Mouse (Mus musculus) brain, adult 2 months (tissue): Measurements from ENCODE around the gene Capn15.

Source experiments
- DNase-seq: peaks from one replicate; pipeline ENCODE4 v3.0.0; 2011; ENCODE audit warnings: low read depth, low spot score

The Capn15 gene

DNA sequence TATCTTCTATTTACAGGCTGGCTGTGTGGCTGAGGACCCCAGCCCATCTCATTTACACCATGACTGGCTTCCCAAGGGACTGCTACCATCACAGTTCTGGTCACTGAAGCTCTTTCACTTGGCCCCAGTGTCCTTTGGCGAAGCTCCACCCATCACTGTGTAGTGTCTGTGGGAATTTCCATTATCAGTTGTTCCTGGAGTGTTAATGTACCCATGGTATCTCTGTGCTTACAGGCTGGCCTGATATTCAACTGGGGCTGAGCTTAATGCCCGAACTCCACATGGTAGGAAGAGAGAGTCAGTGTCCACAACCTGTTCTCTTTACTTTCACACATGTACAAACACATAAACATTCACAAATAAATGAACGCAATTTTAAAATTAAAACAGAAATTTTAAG lies 7.9 kb upstream of the Capn15 start:
- DNase-seq: no peak

DNA sequence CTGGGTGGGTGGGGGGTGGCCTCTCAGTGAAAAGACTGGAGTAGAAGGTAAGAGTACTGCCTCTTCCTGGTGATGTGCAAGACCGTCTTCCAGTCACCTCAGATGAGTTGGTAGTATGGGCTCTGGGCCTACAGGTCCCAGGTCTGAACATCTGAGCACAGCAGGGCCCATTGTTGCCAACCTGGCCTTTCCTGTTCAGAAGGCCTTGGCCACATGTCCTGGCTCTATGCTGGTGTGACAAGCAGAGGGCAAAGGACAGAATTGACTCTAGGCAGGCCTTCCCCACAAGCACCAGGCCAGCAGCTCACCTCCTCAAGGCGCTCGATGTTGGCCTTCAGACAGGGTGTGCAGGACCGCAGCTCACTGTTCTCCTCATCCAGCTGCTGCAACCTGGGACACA lies 6.7 kb upstream of the Capn15 start:
- no peak for DNase-seq

DNA sequence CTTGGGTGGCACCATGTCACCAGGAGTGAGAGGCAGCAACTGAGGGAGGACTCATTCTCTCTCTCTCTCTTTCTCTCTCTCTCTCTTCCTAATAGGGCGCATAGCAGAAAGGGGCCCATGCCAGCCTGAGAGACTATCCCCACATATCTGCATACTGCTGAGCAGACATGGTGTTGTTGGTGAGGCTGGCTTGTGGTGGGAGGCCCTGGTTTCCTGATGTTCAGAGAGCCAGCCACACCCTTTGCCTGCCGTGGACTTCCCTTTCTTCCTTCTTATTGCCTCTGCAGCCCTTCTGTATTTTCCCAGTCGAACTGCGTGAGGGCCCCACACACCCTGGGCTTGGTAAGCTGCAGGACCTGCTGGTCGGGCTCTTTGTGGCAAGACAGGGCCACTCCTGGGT lies 4.7 kb upstream of the Capn15 start:
- DNase-seq: no peak

DNA sequence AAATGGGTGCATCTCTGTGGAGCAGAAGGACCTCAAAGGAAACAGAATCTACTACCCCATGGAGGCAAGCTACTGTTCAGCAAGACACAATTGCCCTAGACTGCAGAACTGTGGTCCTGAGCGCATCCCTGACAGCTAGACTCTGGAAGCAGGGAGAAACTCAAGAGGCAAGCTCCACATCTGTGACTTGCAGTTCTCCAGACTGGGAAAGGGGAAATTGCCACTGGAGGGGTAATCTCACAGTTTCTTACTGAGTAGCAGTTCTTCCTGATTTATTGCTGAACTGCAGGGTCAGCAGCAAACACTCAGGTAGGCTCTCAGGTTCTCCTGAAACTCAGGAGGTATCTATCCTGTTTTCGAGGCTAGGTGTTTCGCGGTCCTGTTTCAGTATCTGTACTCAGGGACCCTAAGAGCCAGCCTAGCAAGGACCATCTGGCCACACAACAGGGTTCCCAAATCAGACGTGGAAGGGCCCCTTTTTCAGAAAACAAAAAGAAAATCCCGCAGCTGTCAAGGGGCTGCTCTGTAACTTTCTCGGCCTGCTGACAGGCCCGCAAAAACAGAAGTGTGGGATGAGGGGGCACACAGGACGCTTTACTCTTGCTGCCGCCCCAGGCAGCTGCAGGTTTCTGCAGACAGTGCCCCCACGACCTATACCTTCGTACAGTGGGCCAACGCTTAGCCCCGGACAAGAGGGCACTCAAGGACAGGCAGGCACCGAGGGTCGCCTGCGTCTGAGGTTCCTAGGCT lies 865 bp downstream of the Capn15 start:
- peak; percentile 35 for DNase-seq

DNA sequence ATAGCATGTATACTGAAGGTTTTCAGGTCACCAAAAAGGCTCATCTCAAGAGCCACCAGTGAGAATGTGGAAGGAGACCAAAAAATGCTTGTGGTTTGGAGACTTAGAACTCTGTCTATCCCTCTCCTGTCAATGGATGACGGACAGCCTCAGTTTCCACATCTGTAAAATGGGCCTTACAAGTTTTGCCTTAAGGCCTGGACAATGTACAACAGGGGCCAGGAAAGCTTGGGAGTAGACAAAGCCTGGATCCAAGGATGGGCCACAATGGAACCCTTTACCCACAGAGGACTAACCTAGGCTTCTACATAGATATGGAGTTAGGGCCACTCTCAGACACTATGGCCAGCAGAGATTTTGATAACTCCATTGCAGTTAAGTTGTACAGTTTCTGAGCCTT lies 1.5 kb downstream of the Capn15 start:
- no peak for DNase-seq

DNA sequence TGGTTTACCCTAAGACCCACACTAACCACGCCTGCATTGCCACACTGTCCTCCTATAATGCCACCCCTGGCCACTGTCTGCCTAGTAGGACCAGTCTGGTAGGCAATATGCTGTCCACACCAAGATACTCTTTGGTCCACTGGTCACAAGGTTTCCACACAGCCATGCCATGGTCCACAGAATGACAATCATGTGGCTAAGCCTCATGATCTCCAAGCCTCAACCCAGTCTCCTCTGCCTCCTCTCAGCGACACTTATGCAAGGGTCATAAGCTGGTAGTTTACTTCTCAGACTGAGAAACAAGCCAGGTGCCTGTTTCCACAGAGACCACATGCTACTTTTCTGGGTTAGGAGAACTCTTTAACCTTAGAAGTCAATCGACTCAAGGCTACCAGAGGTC lies 2.7 kb downstream of the Capn15 start:
- no peak for DNase-seq

DNA sequence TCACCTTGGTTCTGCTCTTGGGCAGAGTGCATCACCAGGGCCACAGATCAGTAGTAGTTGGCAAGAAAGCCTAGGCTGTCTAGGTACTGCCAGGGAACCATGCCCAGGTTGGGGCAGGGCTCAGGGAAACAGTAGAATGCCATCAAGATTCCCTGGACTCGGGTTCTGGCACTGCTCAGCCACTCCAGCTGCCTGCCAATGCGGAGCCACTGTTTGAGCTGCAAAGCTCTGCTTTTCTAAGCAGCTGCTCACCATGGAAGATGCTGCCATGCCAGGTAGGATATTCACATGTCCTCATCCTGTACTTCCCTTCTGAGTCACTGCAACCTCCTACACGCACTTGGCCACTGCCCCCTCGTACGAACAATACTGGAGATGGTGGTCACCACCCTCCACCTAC lies 4.7 kb downstream of the Capn15 start:
- peak; percentile 85 for DNase-seq

DNA sequence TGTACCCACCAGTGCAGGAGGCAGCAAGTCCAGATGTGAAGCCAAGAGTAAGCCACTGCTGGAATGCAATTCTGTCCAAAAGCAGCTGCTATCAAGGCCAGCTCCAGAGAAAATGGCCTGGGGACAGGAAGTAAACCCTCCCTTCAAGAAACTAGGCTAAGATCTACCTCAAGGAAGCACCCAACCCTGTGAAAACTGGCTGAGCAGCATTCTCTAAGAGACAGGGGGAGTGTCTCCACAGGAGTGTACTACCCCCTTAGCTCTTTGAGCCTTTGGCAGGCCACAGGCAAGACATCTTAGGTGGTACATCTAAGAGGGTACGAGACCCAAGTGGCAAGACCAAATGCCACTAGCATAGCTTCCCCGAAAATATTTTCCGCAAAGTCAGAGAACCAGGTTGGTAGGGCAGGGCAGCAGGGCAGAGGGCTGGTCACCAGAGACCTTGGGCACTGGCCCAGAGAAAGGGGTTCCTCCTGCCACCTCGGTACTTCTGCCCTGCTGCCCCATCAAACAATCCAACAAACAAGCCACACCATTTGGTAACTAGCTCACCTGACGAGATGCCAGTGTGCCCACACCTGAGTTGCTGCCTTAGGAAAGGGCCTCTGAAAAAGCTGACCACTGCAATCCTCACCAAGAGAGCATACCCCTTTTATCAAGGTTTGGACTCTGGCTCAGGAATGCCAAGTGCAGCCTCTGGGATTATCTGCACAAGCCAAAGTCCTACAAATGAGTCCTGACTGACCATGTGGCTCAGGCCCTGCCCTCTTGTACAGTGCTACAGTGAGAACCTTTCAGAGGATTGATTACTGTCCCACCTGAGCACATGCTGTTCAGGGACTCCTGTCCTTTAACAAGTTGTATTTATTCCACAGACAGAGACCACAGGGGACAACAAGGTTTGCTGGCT lies 5.5 kb downstream of the Capn15 start:
- DNase-seq: no peak

DNA sequence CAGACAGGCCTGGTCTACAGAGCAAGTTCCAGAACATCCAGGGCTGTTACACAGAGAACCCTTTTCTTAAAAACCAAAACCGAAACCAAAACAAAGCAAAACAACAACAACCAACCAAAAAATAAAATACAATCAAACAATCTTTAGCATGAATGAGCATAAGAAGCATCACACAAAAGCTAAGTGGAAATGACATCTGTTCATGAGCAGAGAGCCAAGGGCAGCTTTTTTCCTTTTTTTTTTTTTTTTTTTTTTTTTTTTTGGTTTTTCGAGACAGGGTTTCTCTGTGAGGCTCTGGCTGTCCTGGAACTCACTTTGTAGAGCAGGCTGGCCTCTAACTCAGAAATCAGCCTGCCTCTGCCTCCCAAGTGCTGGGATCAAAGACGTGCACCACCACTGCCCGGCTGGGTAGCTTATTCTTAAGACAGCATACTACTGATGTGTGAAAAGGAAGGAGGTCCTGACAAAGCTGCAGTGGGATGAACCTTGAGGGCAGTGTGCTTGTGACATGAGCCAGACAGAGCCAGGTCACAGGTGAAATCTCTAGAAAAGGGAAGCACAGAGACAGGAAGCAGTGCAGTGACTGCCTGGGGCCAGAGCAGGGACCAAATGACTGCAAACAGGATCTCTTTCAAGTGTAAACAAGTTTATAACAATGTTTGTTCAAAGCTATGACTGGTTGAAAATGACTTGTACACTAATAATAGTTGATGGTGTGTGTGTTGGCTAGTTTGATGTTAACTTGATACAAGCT lies 14.5 kb downstream of the Capn15 start:
- DNase-seq: no peak

DNA sequence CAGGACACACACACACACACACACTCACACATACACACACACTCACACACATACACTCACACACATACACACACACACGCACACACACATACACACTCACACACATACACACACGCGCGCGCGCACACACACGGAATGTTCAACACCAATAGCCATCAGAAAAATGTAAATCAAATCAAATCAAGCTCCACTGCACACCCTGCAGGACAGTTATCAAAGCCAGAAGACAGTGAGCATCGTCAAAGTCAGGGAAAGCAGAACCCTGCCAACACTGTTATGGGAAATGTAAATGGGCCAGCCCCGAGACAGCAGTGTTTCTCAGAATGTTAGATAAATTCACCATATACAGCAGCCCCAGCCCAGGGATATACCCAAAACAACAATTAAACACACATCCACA lies 15.1 kb downstream of the Capn15 start:
- DNase-seq: peak; percentile 67

DNA sequence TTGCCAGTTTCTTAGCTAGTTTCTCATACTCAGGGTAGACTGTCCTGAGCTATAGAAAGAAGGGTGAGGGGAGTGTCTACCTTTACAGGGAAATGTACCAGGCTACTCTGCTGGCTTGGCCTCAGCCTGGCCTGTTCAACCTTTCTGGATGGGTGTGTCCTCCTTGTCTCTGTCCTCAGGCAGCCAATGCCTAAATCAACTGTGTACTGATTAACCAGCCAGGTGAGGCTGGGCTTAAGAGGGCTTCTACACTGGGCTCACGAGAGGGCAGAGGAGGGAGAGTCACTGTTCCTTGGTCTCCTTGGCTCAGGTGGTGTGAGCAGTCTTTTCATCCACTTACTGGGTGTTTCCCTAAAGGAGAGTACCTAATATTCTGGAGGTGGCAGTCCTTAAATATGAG lies 17.4 kb downstream of the Capn15 start:
- DNase-seq: no peak

DNA sequence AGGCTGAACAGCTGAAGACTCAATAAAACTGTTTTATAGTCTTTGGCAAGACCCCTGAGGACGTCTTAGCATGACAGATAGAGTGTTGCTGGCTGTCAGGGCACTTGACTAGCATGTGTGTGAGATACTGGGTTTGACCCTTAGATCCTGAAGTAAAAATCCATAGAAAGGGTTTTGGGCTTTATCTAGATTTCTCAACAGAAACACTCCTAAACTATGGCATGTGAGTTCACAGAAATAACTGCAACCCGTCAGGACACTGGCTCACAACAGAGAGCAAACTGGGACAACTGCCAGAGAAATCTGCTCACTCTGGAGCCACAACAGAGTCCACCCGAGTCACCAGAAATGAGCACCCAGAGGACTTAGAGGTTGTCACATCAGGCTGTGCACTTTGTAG lies 17.9 kb downstream of the Capn15 start:
- DNase-seq: peak; percentile 79

DNA sequence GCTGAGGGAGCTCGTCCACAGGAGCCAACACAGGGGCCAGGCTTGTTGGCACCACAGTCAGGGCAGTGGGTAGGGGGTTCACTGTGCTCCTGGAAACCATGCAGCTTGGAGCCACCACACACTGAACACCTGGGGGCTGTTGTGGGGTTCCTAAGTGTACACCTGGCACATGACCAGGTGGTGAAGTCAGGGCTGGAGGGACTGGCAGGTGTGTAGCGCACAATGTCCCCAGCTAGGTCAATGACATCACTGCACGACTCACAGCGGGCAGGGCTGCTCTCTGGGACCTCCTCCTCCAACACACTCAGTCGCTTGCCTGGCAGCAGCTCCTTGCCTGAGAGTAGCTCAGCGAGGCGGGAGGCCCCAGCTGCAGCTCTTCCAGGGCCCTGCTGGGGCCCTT lies 21.3 kb downstream of the Capn15 start:
- DNase-seq: peak; percentile 69

DNA sequence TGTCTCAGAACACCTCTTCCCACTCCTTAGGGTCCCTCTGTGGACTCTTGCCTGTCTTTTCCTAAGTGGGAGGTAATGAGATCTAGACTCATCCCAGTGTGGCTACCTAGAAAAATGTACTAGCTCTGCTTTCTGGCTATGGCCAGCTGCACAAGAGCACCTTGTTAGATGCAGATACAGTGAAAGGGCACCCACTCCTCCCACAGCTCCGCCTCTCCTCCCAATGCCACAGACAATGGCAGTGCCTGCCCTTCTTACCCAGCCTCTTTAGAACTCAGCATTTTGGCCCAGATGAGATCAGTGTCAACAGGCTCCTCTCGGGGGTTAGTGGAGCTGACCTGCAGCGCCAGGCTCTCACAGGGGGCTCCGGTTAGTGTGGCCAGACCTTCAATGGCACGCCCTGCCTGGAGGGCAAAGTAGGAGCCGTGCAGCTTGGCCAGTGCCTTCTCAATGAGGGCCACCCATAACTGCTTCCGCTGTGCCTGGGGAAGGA lies 23.1 kb downstream of the Capn15 start:
- DNase-seq: no peak

DNA sequence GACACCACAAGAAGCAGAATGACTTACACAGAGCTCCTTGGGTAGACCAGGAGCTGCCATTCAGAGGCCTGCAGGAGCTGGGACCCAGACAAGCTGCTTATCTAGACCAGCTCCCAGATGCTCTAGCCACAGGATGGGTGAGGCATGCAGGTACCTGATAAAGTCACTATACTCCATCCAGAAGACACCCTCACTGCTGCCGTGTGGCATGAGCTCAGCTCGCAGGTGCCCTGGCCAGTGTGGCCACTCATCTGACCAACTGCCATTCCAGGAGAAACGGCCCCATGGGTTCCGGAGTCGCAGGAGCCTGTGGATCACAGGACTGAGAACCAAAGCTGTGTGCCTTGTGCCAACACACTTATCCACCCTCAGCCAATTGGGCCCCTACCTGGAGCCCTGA lies 24.0 kb downstream of the Capn15 start:
- no peak for DNase-seq

DNA sequence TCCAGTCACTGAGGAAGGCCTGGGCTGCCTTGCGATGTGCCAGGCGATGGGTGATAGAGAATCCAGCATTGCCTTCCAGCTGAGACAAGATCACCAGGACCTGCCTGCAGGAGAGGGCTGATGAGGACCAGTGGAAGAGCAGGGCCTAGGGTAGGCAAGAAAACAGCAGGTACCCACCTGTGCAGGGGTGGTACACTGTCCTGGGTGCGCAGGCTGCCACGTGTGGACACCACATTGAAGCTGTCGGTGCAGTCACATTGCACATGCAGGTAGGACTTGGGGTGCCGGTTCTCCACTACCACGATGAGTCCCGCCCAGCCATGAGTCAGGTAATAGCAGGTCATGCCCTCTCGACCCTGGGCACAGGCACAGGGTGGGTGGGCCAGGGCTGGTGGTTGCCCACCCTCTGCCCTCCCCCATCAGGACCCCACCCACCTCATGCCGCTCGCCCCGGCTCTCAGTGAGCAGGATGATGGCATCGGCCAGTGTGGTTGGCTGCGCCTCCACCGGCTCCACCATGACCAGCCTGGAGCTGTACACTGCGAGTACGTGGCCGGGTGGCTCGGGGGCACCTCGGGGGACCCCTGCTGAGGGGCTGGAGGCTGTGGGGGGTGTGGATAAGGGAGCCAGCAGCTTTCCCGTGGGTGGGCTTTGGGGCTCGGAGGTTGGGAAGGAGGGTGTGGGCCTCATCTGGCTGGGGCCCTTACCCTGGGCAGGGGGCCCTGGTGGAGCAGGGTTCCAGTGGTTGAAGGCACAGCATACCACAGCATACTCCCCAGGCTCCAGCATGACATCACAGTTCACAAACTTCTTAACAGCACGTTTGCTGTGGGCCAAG lies 25.7 kb downstream of the Capn15 start:
- DNase-seq: no peak

DNA sequence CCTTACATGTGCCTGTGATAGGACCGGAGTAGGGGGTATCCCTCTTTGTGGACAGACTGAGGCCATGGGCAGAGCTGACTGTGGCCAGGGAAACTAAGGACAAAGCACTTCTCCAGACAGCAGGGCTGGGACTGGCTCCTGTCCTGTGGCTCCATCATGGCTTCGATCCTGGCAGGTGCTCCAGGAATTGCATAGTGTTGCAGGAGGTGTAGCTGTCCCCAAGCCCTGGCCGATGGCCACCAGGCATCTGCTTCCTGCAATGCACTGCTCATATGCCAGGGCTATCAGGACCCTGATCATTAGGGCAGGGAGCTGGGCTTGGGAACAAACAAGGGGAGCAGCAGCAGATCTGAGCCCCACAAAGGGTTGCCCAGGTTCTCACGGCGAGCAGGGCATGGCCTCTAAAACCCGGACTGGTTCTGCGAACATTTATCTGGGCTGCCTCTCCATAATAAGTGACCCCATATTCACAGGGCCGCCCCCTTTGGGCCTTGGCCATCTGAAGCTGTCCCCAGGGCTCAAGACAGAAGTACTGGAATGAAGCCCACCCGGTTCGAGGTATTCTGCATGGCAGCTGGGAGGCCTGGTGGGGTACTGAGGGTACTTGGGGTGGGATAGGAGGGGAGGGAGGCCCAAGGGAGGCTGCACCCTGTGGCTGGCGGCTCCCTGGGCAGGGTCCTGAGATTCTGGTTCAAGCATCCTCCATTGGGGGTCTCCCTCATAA lies 26.7 kb downstream of the Capn15 start:
- peak; percentile 47 for DNase-seq

DNA sequence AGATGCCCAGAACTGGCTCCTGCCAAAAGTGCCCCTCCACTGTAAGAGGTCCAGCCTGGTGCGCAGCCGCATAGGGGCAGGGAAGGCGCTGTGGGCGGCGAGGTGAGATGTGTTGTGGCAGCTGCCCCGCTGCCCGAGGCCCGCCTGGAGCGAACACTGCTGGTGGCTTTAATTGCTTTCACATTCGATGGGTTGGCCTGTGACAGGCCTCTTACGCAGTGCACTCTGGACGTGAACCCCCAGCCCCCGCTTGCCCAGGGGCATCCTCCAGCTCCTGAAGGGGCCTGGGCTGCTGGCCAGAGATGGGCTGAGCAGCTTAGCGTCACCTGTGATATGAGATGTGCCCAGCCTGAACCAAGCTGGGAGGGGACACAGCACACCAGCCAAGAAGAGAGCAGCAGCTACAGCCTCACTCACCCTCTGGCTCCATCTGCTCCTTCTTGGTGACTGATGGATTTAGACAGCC lies 28.0 kb downstream of the Capn15 start:
- DNase-seq: peak; percentile 68

DNA sequence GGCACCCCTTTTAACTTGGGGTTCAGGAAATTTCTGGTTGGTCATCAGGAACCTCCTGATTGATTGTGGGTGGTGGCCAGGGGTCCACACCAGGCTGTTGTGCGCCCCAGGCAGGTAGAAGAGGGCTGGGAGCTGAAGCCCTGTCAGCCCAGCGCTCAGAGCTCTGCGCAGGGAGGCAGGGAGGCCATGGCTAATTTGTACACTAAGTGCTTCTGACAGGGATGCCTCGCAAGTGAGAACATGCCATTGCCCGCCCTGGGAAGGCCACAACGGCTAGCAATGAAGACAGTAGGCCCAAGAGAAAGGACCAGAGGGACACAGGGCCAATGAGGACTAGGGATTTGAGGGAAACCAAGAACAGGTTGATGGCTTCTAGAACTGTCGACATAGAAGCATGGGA lies 29.0 kb downstream of the Capn15 start:
- DNase-seq: no peak

DNA sequence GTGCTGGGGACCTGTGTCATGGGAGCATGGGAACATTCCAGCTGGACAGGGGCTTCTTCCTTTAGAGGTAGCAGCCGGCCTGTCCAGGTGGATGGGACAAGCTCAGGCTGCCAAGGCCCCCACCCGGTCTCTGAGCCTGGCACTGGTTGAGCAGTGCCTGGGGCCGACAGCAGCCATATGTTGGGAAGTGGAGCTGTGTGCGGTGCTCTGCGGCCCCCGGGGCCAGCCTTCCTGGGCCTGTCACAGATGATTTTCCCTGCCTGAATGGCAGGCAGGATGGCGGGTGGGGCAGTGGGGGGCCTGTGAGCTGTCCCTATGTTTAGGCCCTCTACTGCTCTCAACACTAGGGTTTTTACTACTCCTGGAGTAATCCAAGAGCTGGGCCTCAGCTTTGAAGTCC lies 29.4 kb downstream of the Capn15 start:
- DNase-seq: peak; percentile 96
